Mouse (Mus musculus) heart, embryonic 12.5 days (tissue): Measurements from ENCODE around the gene Ttc28. TPM values are rescaled to one million over a fixed set of nuclear protein-coding genes. Genes with fewer than 3 reads are reported as not detected.

Experiments used
- ATAC-seq: fragments of 200-750 bp; cut with Nextera tagmentation; 2 replicates; pipeline ENCODE4 v1.8.0; 2017; ENCODE audit warnings: moderate TSS enrichment, moderate library complexity; ENCODE audit not compliant: insufficient number of reproducible peaks, low FRiP score
- H3K27ac ChIP-seq: fragments of 300-500 bp; sonication (generic); 2 replicates; pipeline ENCODE4 v1.5.1; 2016; ENCODE audit warnings: mild to moderate bottlenecking, moderate library complexity; ENCODE audit not compliant: poor library complexity, severe bottlenecking
- H3K27me3 ChIP-seq: fragments of 300-500 bp; sonication (generic); replicated peaks from 2 replicates; pipeline ENCODE4 v1.6.1; 2016; ENCODE audit warnings: mild to moderate bottlenecking, moderate library complexity
- H3K36me3 ChIP-seq: fragments of 300-500 bp; sonication (generic); 2 replicates; pipeline ENCODE4 v1.6.1; 2016; ENCODE audit warnings: mild to moderate bottlenecking, moderate library complexity
- H3K4me1 ChIP-seq: fragments of 300-500 bp; sonication (generic); replicated peaks from 2 replicates; pipeline ENCODE4 v1.6.1; 2016; ENCODE audit warnings: mild to moderate bottlenecking
- H3K4me2 ChIP-seq: fragments of 300-500 bp; sonication (generic); 2 replicates; pipeline ENCODE4 v1.6.1; 2016; ENCODE audit warnings: mild to moderate bottlenecking, moderate library complexity
- H3K4me3 ChIP-seq: fragments of 300-500 bp; sonication (generic); 2 replicates; pipeline ENCODE4 v1.5.1; 2016; ENCODE audit warnings: mild to moderate bottlenecking
- H3K9ac ChIP-seq: fragments of 300-500 bp; sonication (generic); 2 replicates; pipeline ENCODE4 v1.6.1; 2016; ENCODE audit warnings: mild to moderate bottlenecking, moderate library complexity
- H3K9me3 ChIP-seq: fragments of 300-500 bp; sonication (generic); replicated peaks from 2 replicates; pipeline ENCODE4 v1.6.1; 2016; ENCODE audit warnings: mild to moderate bottlenecking, moderate library complexity
- WGBS: fragments of 180-500 bp; shearing (Covaris S2); methylation state at CpG from one replicate; pipeline ENCODE4 v1.1.7; 2016; 5-methylcytosine and 5-hydroxymethylcytosine counted together
- polyA plus RNA-seq: library from polyadenylated mRNA; unstranded; fragments of >200 nt; fragmentation: Nextera tagmentation; extraction: Ambion mirVana; gene quantifications from 2 replicates; pipeline ENCODE4 v1.2.1, GENCODE M21; 2016

Gene Ttc28
- polyA plus RNA-seq, 1 experiment from 2014 or later: 10.3 TPM

DNA sequence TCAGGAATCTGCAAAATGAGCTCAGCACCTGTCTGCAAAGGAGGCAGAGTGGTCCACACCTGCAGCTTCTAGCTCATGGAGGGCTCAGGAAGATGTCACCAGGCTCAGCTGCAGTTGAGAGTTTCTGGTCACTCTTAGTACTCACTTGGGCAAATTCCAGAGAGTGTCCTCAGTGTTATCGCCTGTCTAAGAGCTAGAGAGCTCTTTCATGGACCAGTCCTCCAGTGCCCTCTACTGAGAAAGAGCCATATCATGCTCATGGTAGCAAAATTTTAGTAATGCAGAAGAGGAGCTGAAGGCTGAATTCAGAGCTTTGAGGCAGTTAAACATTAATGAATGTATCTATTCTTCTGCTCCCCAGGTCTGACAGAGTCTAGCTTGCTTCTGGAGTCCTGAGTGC is 43.7 kb downstream of the Ttc28 start:
- Histone ChIP-seq H3K27me3 (no peaks in the 10 kb centered on the region), H3K4me2 (no peak overlapping the region), H3K9ac (no peak overlapping the region), H3K4me1 (0 out of 2 replicates have a peak, but pooled peaks cover 4% of the 10 kb centered on the region), H3K4me3 (no peak overlapping the region), H3K36me3 (no peaks in the 10 kb centered on the region), H3K9me3 (no peaks in the 10 kb centered on the region), H3K27ac (no peak overlapping the region)
- WGBS: 13% methylated on average over 1 of the region's 1 CpGs
- no peak for ATAC-seq

DNA sequence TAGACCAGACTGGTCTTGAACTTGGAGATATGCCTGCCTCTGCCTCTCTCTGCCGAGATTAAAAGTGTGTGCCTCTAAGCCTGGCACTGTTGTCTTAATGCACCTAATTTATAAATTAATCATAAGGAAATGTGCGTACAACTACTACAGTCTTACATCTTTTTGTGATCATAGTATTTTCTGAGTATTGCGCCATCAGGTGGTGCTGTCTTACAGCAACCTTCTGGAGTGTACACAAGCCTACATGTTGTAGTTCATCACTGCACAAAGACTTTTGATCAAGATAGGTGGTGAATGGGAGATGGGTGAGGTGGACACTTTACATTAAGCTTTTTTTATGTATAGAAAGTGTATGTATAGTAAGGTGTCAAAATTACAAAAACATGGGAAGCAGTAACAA is 45.0 kb downstream of the Ttc28 start:
- 86% methylated on average over 3 of the region's 3 CpGs for WGBS
- Histone ChIP-seq H3K9me3 (no peaks in the 10 kb centered on the region), H3K27me3 (no peaks in the 10 kb centered on the region), H3K4me1 (0 out of 2 replicates have a peak, but pooled peaks cover 4% of the 10 kb centered on the region), H3K4me2 (no peak overlapping the region), H3K36me3 (no peaks in the 10 kb centered on the region), H3K27ac (no peak overlapping the region), H3K4me3 (no peak overlapping the region), H3K9ac (no peak overlapping the region)
- no peak for ATAC-seq

DNA sequence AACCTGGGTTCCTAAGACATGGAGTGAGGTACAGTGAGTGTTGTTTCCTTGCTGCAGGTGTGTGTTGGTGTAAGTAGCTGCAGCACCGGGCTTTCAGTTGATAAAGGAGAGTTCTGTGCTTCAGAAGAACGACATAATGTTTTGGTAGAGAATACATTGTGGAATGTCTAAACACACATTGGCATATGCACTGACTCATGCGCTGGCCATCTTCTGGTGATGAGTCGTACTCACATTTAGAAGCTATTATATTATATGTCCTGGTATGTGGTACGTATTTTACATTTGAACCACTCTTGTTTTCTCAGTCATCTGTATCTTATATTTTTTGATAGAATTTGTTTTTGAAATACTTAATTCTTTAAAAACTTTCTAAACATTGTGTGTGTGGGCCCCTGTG is 46.2 kb downstream of the Ttc28 start:
- 0 out of 2 replicates have a peak, but pooled peaks cover 4% of the 10 kb centered on the region for H3K4me1 ChIP-seq
- H3K27ac ChIP-seq: no peak overlapping the region
- H3K9ac ChIP-seq: no peak overlapping the region
- H3K4me2 ChIP-seq: no peak overlapping the region
- WGBS: 81% methylated on average over 5 of the region's 5 CpGs
- H3K9me3 ChIP-seq: no peaks in the 10 kb centered on the region
- H3K4me3 ChIP-seq: no peak overlapping the region
- H3K27me3 ChIP-seq: no peaks in the 10 kb centered on the region
- no peaks in the 10 kb centered on the region for H3K36me3 ChIP-seq
- ATAC-seq: no peak

GRCm38 (mm10) chr5:110928289-110928688 is 48.7 kb downstream of the Ttc28 start:
- H3K36me3 ChIP-seq: peaks cover 8% of the 10 kb centered on the region
- H3K4me1 ChIP-seq: 0 out of 2 replicates have a peak, but pooled peaks cover 1% of the 10 kb centered on the region
- WGBS: 68% methylated on average over 3 of the region's 3 CpGs
- no peak for ATAC-seq
- H3K9ac ChIP-seq: no peak overlapping the region
- no peak overlapping the region for H3K4me3 ChIP-seq
- no peak overlapping the region for H3K27ac ChIP-seq
- no peaks in the 10 kb centered on the region for H3K27me3 ChIP-seq
- no peak overlapping the region for H3K4me2 ChIP-seq
- H3K9me3 ChIP-seq: no peaks in the 10 kb centered on the region; the same call in 1 of the 2 replicates

- Histone ChIP-seq H3K27me3 (no peaks in the 10 kb centered on the region), H3K9me3 (no peaks in the 10 kb centered on the region; the same call in 1 of the 2 replicates), H3K36me3 (peaks cover 8% of the 10 kb centered on the region), H3K4me1 (no peaks in the 10 kb centered on the region), H3K4me3 (no peak overlapping the region), H3K9ac (no peak overlapping the region), H3K4me2 (no peak overlapping the region), H3K27ac (no peak overlapping the region)
- ATAC-seq: no peak
- 69% methylated on average over 4 of the region's 4 CpGs for WGBS
These were observed 49.7 kb downstream of the Ttc28 start for GRCm38 (mm10) chr5:110929306-110929705.

DNA sequence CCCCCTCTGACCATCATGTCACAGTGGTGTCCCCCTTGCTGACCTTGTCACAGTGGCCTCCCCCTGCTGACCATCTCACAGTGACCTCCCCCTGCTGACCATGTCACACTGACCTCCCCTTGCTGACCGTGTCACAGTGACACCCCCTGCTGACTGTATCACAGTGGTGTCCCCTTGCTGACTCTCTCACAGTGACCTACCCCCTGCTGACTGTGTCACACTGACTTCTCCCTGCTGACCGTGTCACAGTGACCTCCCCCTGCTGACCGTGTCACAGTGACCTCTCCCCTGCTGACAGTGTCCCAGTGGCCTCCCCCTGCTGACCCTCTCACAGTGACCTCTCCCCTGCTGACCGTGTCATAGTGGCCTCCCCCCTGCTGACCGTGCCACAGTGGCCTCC is 57.0 kb downstream of the Ttc28 start:
- Histone ChIP-seq H3K4me2 (no peak overlapping the region), H3K9ac (no peak overlapping the region), H3K4me3 (no peak overlapping the region), H3K27ac (no peak overlapping the region), H3K27me3 (no peaks in the 10 kb centered on the region), H3K9me3 (no peaks in the 10 kb centered on the region; the same call in 1 of the 2 replicates), H3K4me1 (peaks cover 9% of the 10 kb centered on the region; the same call in 1 of the 2 replicates), H3K36me3 (peaks cover 8% of the 10 kb centered on the region)
- no peak for ATAC-seq
- WGBS: 48% methylated on average over 5 of the region's 5 CpGs

DNA sequence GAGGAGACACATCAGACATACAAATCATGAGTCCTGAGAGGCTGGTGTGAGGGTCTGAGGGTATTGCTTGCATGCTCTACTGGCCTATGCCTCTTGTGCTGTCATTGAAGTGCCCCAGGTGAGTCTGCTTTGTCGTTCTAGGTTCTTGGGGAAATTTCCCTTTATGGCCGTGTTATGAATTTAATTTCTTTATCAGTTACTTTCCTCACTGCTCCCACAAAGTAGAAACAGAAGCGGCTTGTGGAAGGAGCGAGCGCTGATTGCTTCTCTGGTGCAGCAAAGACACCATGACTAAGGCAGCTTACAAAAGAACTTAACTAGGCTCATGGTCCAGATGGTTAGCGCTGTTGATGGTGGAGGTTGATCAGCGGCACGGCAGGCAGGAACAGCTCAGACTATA is 64.7 kb downstream of the Ttc28 start:
- no peak overlapping the region for H3K4me3 ChIP-seq
- H3K4me2 ChIP-seq: no peak overlapping the region
- no peaks in the 10 kb centered on the region for H3K9me3 ChIP-seq
- no peak for ATAC-seq
- no peak overlapping the region for H3K9ac ChIP-seq
- H3K4me1 ChIP-seq: peaks cover 15% of the 10 kb centered on the region
- 89% methylated on average over 8 of the region's 8 CpGs for WGBS
- H3K36me3 ChIP-seq: no peaks in the 10 kb centered on the region
- peaks cover 9% of the 10 kb centered on the region for H3K27me3 ChIP-seq
- H3K27ac ChIP-seq: no peak overlapping the region

DNA sequence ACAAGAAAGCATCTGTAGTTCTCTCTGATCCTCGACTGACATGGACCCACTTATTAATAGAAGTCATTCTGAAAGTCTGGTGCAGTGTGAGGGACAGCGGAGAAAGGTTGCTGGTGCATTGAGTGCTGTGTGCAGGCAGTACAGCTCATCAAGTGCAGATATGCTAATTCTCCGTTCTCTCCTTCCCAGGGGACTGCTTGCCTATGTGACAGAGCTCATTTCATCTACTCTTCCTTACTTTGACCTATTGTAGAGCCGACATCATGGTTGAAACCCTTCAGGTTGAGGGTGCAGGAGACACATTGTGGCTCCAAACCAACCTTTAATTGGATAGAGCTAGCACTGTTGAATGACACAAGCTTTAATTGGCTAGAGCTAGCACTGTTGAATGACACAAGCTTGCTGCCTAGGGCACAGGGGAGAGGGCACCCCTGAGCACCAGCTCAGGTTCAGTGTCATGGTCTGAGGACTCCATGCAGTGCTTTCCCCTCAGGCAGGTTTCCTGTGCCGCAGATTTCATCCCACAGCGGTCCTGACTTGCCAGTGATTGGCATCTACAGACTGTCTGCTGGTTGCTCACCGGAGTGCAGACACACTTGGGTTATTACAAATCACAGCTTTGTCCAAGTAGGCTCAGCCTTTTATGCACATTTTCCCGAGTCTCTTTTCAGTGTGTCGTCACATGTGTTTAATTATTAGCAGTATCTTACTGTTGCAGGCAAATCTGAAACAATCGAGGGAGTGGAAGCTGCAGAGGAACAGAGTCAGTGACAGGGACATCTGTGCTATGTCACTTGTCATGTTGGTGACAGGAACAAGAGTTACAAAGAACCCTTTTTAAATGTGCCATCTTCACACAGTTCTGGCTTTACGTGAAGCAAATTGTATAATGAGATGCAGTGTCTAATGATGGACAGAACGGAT is 69.1 kb downstream of the Ttc28 start:
- ATAC-seq: 0 out of 2 replicates have a peak, but pooled peaks have one; percentile 33
- H3K4me1 ChIP-seq: peaks cover 18% of the 10 kb centered on the region

DNA sequence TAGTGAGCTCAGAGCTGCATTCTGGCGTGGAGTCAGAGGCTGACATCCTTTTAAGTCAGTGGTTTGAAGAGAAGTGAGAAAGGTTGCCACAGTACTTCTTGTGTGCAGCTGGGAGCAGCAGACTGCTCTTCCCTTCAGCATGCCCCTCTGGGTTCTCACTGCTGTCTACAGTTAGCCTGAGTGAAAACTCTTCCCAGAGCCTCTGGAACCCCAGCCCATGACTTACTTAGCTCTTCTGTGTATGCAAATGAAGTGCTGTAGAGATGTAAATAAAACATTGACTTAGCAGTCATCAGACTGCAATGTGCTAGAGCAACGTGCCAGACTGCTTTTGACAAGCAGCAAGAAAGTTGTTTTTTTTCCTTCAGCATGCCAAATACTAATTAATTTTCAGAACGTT is 70.2 kb downstream of the Ttc28 start:
- Histone ChIP-seq H3K27me3 (peaks cover 20% of the 10 kb centered on the region), H3K9ac (no peak overlapping the region), H3K4me1 (peaks cover 18% of the 10 kb centered on the region), H3K27ac (no peak overlapping the region), H3K4me2 (no peak overlapping the region), H3K9me3 (no peaks in the 10 kb centered on the region), H3K4me3 (no peak overlapping the region), H3K36me3 (no peaks in the 10 kb centered on the region)
- ATAC-seq: no peak
- WGBS: 43% methylated on average over 3 of the region's 3 CpGs

More for the DNA sequence above, 69.1 kb downstream of the Ttc28 start:
- WGBS: 35% methylated on average over 12 of the region's 12 CpGs
- Histone ChIP-seq H3K27ac (peak overlapping the region; percentile 27; the same call in 1 of the 2 replicates), H3K9ac (no peak overlapping the region), H3K4me2 (peak overlapping the region; percentile 31; the same call in 1 of the 2 replicates), H3K27me3 (peaks cover 20% of the 10 kb centered on the region), H3K36me3 (no peaks in the 10 kb centered on the region), H3K9me3 (no peaks in the 10 kb centered on the region), H3K4me3 (no peak overlapping the region)

- Histone ChIP-seq H3K9ac (no peak overlapping the region), H3K9me3 (no peaks in the 10 kb centered on the region), H3K4me2 (no peak overlapping the region), H3K4me1 (no peaks in the 10 kb centered on the region), H3K27ac (no peak overlapping the region), H3K36me3 (no peaks in the 10 kb centered on the region), H3K4me3 (no peak overlapping the region), H3K27me3 (no peaks in the 10 kb centered on the region)
- no peak for ATAC-seq
- 75% methylated on average over 4 of the region's 4 CpGs for WGBS
These were observed 78.6 kb downstream of the Ttc28 start for GRCm38 (mm10) chr5:110958196-110958595.

- no peak for ATAC-seq
- Histone ChIP-seq H3K9ac (no peak overlapping the region), H3K27me3 (no peaks in the 10 kb centered on the region), H3K4me3 (no peak overlapping the region), H3K36me3 (no peaks in the 10 kb centered on the region), H3K27ac (no peak overlapping the region), H3K9me3 (no peaks in the 10 kb centered on the region), H3K4me1 (no peaks in the 10 kb centered on the region), H3K4me2 (no peak overlapping the region)
- 34% methylated on average over 4 of the region's 4 CpGs for WGBS
These were observed 80.5 kb downstream of the Ttc28 start for GRCm38 (mm10) chr5:110960067-110960466.
